Mouse (Mus musculus) liver, postnatal 0 days (tissue): ENCODE measurements around the gene Ino80.

ENCODE experiments used
- CTCF ChIP-seq: sonication (generic); IDR thresholded peaks from 2 replicates; pipeline ENCODE4 v1.5.1; 2016; ENCODE audit warnings: antibody characterized with exemption, low read depth
- EP300 ChIP-seq: IDR thresholded peaks from 2 replicates; pipeline ENCODE4 v1.6.1; 2016; ENCODE audit warnings: antibody characterized with exemption, low read depth, mild to moderate bottlenecking

DNA sequence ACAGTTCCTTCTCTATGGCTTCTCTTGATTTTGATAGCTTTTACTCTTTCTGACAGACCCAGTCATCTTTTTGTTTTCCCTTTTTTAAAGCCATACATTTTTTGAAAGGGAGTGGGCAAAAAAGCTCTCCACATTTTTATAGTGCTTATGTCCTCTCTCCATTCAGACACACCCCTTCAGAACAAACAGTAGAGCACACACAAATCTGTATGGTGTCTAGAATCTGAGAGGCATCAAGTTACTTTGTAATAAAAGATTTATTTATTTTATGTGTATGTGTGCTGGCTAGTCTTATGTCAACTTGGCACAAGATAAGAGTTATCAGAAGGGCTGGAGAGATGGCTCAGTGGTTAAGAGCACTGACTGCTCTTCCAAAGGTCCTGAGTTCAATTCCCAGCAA, 68.8 kb downstream of the Ino80 start:
- TF ChIP-seq CTCF = no peak
- no peak for TF ChIP-seq EP300
